Mouse (Mus musculus) v-Abl transformed pro-B cells (cell line): ENCODE data around the gene Tanc1.

ENCODE experiments used
- in situ Hi-C, 2 experiments: fragments of 400-800 bp; cut with MboI; formaldehyde crosslinking; loops; one replicate each; pipeline ENCODE4 v1.15.1; 2025; ENCODE audit not compliant: unreplicated experiment in 2 of 2

Gene Tanc1

DNA sequence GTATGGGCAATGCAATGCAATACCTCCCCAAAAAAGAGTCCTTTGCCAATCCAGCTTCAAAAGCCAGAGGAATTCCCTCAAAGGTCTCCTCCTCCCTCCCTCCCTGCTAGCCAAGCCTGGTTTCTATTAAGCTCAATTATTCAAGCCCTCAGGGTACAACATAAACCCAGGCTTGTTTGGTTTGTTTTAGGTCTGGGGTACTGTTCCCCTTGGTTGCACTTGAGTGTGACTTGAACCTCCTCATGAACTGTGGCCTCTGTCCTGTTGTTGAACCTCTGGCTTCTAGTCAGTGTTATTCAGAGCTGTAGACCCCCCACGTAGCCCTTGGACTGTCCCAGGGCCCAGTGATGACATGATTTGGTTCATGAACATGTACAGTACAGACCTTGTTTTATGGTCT lies 62.0 kb downstream of the Tanc1 start:
- in situ Hi-C loops = no loop called here

GRCm38 (mm10) chr2:59675270-59675995 lies 63.6 kb downstream of the Tanc1 start:
- in situ Hi-C loops = no loop called here

GRCm38 (mm10) chr2:59676041-59676440 lies 64.2 kb downstream of the Tanc1 start:
- in situ Hi-C loops = no loop called here

GRCm38 (mm10) chr2:59676442-59676841 lies 64.6 kb downstream of the Tanc1 start:
- in situ Hi-C loops = no loop called here

DNA sequence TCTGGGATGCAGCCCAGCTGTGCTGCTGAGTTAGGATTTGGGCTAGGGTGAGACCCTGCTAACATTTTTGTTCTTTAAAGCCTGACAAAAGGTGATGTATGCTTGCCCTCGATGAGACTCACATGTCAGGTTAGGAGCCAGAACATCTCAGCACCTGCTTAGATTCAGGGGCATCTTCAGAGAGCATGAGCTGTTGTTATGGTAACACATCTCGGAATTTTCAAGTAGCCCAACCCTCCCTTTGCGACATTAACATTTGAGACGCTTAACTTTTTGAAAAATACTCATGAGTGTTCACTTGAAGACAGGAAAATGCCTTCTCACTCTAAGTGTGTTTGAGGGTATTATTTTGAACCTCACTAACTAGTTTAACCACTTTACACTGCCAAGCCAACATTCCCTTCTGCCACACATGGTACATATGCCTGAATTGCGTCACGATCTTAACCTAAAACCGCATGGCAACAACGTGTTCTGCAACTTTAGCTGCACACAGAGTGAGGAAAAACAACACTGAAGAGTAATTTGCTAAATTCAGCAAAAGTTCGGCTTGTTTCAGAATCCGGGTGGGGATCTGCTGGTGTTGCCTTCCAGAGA lies 67.7 kb downstream of the Tanc1 start:
- in situ Hi-C loops = no loop called here

DNA sequence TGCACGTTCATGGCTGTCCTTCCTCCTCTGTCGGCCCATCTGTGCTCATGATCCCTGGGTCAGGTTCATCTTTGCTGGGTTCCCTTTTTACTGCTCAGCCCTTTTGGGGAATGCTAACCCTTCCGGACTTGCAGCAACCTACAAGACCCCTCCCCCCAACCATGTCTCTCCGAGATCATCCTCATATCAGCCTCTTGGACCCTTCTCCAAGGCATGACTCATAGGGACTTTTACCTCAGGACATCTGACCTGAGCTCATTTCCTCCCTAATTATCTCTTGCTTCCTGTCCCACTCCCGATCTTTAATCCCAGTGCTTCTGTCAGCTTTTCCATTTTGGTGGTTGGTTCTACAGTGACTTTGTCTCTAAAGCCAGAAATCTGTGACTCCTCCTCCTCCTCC lies 68.9 kb downstream of the Tanc1 start:
- in situ Hi-C loops = no loop called here

- in situ Hi-C loops = no loop called here
Measured at GRCm38 (mm10) chr2:59681181-59681580, 69.3 kb downstream of the Tanc1 start.

DNA sequence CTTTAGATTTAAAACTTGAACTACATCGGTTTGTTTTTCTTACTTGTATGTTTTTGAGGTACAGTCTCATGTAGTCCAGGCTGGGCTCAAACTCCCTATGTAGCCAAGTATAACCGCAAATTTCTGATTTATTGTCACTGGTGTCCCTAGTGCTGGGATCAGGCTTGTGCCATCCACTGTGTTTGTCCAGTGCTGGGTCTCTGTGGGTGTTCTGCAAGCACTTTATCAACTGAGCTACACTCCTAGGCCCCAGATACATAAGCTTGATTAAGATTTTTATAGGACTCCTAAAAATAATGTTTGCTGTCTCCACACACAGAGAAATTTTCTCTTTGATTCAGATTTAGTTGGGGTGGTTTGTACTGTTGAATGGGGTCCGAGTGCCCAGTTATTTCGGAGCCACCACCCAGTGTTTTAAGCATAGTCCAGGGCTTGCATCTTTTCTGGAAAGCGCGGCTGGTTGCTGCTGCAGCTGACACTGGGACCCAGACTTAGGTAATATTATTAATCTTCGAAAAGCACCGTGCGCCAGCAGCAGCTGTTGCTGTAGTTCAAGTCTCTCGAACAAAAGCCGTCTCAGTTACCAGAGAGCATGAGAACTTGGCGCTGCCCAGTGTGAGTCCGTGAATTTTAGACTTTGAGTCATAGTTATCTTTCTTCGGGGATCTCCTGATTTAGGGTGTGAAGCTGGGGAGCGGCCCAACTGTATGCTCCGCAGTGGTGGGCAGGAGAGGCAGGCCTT lies 73.2 kb downstream of the Tanc1 start:
- in situ Hi-C loops = no loop called here

DNA sequence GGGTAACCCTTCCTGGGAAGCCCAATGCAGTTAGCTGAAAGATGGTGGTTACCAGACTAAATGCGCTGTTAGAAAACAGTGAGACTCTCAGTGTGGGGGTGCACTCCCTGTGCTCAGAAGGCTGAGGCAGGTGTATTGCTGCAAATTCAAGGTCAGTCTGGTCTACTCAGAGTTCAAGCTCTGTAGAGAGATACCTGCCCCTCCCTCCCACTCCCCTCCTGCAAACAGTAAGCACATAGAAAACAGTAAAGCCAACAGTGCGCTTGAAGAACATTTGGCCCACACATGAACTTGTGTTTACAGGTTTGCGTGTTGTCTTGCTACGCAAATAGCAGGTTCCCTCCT lies 73.7 kb downstream of the Tanc1 start:
- in situ Hi-C loops = no loop called here

- in situ Hi-C loops = no loop called here
Measured at GRCm38 (mm10) chr2:59688261-59689104, 76.6 kb downstream of the Tanc1 start.

DNA sequence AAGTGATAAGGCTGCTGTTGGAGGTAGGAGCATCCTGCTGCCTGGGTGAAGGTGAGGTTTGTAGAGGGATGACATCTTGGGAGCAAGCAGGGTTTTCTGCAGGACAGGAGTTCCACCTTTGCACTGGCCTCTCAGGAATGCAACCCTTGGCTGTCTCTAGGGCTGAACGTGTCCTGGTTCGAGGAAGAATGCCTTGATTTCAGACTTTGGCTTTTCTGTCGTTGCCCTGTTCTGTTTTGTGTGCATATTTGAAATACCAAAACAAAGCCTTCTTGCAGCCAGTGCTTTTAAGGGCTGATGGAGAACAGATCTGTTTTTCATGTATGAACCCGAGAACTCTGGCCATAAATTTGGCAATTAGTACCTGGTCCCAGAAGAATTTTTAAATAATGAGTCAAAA lies 79.3 kb downstream of the Tanc1 start:
- in situ Hi-C loops = no loop called here

GRCm38 (mm10) chr2:59693473-59693872 lies 81.6 kb downstream of the Tanc1 start:
- in situ Hi-C loops = no loop called here

DNA sequence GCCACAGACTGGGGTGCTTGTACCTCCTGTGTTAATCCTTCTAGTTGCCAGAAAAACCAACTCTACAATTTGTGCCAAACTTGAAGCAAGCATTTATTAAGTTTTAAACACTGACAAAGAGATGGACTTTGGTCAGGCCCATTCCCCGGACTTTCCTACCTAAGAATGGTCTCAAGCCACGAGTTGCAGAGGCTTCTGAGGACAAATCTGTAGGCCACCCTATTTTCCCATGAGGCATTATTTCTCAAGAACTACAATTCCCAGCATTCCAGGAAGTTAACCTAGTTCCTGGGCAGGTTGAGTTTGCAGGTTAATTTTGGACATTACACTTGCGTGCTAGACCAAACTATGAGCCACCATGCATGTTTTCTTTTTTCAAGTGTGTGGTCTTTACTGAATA lies 85.3 kb downstream of the Tanc1 start:
- in situ Hi-C loops = no loop called here

DNA sequence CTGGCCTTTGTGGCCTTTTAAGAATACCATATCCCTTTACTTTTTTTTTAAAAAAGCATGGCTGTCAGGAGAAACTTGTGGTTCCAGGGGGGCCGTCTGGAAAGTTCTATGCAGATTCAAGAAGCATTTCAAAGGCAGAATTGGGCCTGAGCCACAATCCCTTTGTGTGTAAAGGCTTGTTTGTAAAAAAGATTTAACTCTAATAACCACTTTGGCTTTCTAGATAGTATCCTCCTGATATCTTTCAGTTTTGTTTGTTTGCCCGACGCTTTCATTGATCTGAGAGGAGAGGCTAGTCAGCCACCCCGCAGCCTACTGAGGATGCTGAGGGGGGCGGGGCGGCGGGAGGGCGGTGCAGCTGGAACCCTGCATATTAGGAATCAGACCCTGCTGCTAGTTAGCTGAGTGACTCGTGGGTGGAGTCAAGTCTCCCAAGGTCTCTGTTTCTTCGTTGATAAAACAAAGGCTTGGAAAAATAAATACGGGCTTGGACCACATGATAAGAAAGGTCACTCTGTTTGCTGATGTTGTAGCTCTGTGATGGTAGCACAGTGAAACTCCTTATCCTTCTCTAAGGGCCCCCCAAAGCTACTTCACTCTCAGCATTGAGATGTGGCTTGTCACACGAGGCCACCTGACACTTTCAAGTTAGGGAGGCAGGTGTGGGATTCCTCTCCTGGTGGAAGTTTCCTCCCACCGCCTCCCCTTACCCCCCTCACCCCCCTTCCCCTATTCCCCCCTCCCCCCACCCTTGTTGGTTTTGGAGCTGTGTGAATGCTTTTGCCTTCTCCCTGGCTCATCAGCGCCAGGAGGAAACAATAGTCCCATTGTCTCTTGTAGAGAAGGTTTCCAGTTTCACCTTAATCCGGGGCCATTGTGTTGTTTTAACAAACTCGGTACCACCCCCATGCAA lies 86.1 kb downstream of the Tanc1 start:
- in situ Hi-C loops = no loop called here

DNA sequence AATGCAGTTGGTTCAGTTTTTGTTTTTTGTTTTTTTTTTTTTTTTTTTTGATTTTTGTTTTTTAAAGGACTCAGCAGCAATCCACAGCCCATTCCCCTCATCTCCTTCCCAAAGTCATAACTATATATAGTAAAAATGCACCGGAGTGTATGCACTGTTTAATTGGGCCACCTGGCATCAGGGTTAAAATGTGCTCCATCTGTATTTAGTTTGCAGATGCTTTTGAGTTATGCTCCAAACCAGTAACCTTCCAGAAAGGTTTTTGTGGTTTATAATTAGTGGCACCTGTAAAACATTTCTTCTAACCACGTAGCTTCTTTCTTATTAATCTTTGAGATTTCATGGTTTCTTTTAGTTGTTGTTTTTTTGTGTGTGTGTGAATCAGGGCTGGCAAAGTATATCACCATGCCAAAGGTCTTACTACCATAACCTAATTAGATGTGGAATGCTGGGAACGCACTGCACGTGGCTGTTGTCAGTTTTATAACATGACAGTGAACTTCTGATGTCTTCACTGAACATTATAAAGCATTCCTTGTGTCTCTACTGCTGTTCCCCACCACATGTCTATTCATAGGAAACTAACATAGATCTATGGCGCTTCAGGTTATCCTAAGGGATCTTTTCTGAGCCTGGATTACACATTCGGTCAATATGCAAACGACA lies 86.9 kb downstream of the Tanc1 start:
- in situ Hi-C loops = no loop called here

- in situ Hi-C loops = no loop called here
Measured at GRCm38 (mm10) chr2:59699893-59700292, 88.1 kb downstream of the Tanc1 start.

DNA sequence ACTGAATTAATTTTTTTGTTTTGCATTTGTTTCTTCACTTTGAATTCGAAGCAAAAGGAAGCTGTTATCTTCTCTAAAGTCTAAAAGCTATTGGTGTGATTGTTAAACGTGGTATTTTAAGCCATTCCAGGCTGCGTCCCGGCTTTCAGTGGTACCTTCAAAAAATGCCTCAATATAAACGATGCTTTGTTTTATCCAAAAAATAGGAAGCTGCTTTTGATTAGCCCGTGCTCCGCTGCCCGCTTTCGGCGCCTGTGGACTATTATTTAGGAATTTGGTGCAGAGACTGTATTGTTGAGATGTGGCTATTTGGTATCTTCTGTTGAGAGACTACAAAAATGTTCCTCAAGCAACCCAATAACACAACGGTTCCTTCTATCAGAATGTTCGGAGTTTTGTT lies 93.4 kb downstream of the Tanc1 start:
- in situ Hi-C loops = no loop called here

DNA sequence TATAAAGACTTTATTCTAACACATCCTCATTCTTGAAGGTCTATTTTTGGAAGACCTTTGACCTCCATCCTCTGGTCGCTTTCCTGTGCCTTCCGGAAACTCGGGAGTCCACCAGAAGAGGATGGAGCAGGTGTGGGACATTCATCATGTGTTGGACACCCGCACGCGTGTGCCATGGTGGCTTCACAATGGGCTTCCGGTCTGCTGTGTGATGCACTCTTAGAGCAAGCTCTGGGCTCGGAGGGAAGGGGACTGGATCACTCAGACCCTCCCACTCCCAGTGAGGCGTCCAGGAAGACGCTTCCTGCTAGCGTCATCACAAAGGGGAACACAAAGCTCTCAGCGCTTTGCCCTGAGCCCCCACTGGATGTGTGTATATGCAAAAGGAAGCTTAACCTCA lies 95.0 kb downstream of the Tanc1 start:
- in situ Hi-C loops = no loop called here

DNA sequence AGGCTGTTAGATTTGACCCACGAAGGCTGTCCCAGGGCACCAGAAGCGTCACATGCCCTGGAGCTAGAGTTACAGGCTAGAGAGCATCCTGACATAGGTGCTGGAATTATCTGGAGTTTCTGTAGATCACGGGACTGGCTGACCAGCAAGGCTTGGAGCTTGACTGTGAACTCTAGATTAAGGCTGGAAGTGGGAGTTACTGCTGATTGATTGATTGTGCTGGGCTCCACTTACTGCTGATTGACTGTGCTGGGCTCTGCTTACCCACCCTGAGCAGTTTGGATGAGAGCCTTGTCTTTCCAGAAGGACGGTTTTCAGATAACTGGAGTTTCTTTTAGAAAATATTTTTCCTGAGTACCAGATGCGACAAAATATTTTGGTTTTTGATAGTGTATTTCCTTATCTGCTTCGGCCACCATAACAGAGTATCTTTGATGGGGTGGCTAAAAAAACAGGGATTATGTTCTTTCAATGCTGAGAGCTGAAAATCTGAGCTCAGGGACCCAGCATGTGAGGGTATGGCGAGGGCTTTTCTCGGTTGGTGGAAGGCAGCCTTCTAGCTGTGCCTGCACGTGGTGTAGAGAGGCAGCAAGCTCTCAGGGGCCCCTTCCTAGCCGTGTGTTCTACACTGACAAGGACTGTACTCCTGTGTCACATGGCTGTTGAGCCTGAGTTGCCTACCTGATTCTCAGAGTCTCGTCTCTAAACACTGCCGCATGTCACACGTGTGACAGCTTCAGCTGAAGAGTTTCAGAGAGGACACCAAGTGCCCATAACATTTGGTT lies 96.3 kb downstream of the Tanc1 start:
- in situ Hi-C loops = no loop called here
